Mouse (Mus musculus): Measurements from ENCODE around the gene Srrd. TPM values are rescaled to one million over a fixed set of nuclear protein-coding genes. Genes with fewer than 3 reads are reported as not detected.

Srrd gene
- polyA plus RNA-seq, 1 experiment: 19.0 TPM

- Histone ChIP-seq H3K4me2 (ENCODE audit: low read depth) (no peak overlapping the region), H3K4me3 (no peak overlapping the region), H3K27me3 (ENCODE audit: control insufficient read depth, insufficient read depth, insufficient read length) (no peaks in the 10 kb centered on the region), H3ac (ENCODE audit: control insufficient read depth, insufficient read length) (no peak overlapping the region), H3K79me2 (ENCODE audit: control insufficient read depth, insufficient read depth) (peaks cover 70% of the 10 kb centered on the region), H3K36me3 (ENCODE audit: control insufficient read depth, insufficient read depth) (no peaks in the 10 kb centered on the region)
- TF ChIP-seq CEBPB (IDR thresholded peaks at IDR 0.05; ENCODE audit: insufficient read depth, poor library complexity, severe bottlenecking): no peak
- TF ChIP-seq USF1 (IDR thresholded peaks at IDR 0.05; ENCODE audit: low read depth): no peak
- no peak for TF ChIP-seq SRF (IDR thresholded peaks at IDR 0.05; ENCODE audit: control insufficient read depth, insufficient read length, low read depth)
- no peak for TF ChIP-seq MYOG (IDR thresholded peaks at IDR 0.05; ENCODE audit: control insufficient read depth in 1 of 3, insufficient read depth in 1 of 3, insufficient read length in 2 of 3, low read depth in 2 of 3)
These were observed 41.1 kb downstream of the Srrd start for GRCm38 (mm10) chr5:112301694-112302093.

DNA sequence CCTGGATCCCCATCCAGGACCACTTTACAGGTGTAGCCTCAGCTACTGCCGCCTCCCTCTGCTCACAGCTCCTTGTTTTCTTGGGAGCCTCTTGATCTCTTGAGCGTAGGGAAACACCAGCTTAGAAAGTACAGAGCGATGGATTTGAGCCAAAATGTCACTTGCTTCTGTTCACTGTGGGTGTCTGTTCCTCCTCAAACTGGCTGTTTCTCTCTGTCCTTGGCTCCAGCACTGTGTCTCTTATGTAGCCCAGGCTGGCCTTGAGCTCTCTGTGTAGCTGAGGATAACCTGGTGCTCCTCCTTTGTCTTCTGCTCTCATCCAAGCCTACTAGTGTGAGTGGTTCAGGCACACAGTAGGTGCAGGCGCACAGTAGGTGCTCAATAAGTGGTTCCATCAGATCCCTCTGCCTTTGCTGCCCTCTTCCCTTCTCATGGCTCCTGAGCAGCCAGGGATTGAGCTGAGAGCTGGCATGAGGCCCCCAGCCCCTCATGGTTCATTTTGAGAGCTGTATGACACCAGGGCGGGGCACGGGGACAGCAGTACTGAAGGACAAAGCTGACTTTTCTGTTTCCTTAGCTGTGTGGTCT, 42.0 kb downstream of the Srrd start:
- H3K36me3 ChIP-seq (ENCODE audit: control insufficient read depth, insufficient read depth): no peaks in the 10 kb centered on the region
- H3K4me2 ChIP-seq (ENCODE audit: low read depth): no peak overlapping the region
- TF ChIP-seq USF1 (IDR thresholded peaks at IDR 0.05; ENCODE audit: low read depth) (no peak), TCF12 (IDR thresholded peaks at IDR 0.05; ENCODE audit: insufficient read depth, poor library complexity, severe bottlenecking) (no peak), MYOD1 (IDR thresholded peaks at IDR 0.05; ENCODE audit: control insufficient read depth in 1 of 3, insufficient read length in 2 of 3, low read depth in 2 of 3) (no peak), E2F4 (IDR thresholded peaks at IDR 0.05; ENCODE audit: insufficient read depth) (no peak), POLR2AphosphoS2 (IDR thresholded peaks at IDR 0.05; ENCODE audit: insufficient read length, low read depth) (no peak), MAX (IDR thresholded peaks at IDR 0.05; ENCODE audit: low read depth) (no peak), SRF (IDR thresholded peaks at IDR 0.05; ENCODE audit: control insufficient read depth, insufficient read length, low read depth) (no peak), TCF3 (IDR thresholded peaks at IDR 0.05; ENCODE audit: insufficient read length, low read depth) (no peak), MYOG (IDR thresholded peaks at IDR 0.05; ENCODE audit: control insufficient read depth in 1 of 3, insufficient read depth in 1 of 3, insufficient read length in 2 of 3, low read depth in 2 of 3) (no peak), POLR2A (IDR thresholded peaks at IDR 0.05; ENCODE audit: insufficient read length, low read depth) (no peak), CEBPB (IDR thresholded peaks at IDR 0.05; ENCODE audit: insufficient read depth, poor library complexity, severe bottlenecking) (no peak), REST (IDR thresholded peaks at IDR 0.05; ENCODE audit: insufficient read depth, insufficient read length) (no peak)
- H3ac ChIP-seq (ENCODE audit: control insufficient read depth, insufficient read length): no peak overlapping the region
- H3K4me3 ChIP-seq: no peak overlapping the region
- peaks cover 79% of the 10 kb centered on the region for H3K79me2 ChIP-seq (ENCODE audit: control insufficient read depth, insufficient read depth)
- no peaks in the 10 kb centered on the region for H3K27me3 ChIP-seq (ENCODE audit: control insufficient read depth, insufficient read depth, insufficient read length)

- H3K36me3 ChIP-seq (ENCODE audit: control insufficient read depth, insufficient read depth): no peaks in the 10 kb centered on the region
- H3K4me3 ChIP-seq: no peak overlapping the region
- no peak for TF ChIP-seq POLR2A (IDR thresholded peaks at IDR 0.05; ENCODE audit: insufficient read length, low read depth)
- no peak for TF ChIP-seq MAX (IDR thresholded peaks at IDR 0.05; ENCODE audit: low read depth)
- no peak for TF ChIP-seq MYOD1 (IDR thresholded peaks at IDR 0.05; ENCODE audit: control insufficient read depth in 1 of 3, insufficient read length in 2 of 3, low read depth in 2 of 3)
- no peak for TF ChIP-seq USF1 (IDR thresholded peaks at IDR 0.05; ENCODE audit: low read depth)
- peak; percentile 58 for TF ChIP-seq POLR2AphosphoS2 (IDR thresholded peaks at IDR 0.05; ENCODE audit: insufficient read length, low read depth)
- TF ChIP-seq REST (IDR thresholded peaks at IDR 0.05; ENCODE audit: insufficient read depth, insufficient read length): no peak
- no peak for TF ChIP-seq MYOG (IDR thresholded peaks at IDR 0.05; ENCODE audit: control insufficient read depth in 1 of 3, insufficient read depth in 1 of 3, insufficient read length in 2 of 3, low read depth in 2 of 3)
- no peak for TF ChIP-seq SRF (IDR thresholded peaks at IDR 0.05; ENCODE audit: control insufficient read depth, insufficient read length, low read depth)
- H3K4me2 ChIP-seq (ENCODE audit: low read depth): no peak overlapping the region
- H3K27me3 ChIP-seq (ENCODE audit: control insufficient read depth, insufficient read depth, insufficient read length): no peaks in the 10 kb centered on the region
- H3K79me2 ChIP-seq (ENCODE audit: control insufficient read depth, insufficient read depth): peaks cover 86% of the 10 kb centered on the region
- no peak overlapping the region for H3ac ChIP-seq (ENCODE audit: control insufficient read depth, insufficient read length)
These were observed 42.7 kb downstream of the Srrd start for GRCm38 (mm10) chr5:112300112-112300511.

DNA sequence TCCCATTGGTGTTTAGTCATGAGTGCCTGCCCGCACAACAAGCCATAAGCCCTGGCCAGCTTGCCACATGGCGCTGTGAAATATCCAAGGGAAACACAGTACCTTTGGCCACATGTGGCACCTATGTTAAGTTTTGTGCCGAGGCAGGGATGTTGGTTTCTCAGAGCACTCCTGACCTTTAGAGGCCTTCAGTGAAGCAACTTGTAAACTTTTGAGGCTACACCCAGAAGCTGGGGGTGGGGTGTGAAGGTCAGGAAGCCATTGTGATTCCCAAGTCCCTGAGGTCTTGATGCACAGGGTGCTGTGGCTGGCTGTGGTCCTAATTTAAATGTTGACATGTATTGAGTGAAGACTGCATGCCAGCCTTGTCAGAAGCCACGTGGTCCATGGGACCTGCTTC, 43.4 kb downstream of the Srrd start:
- no peak for TF ChIP-seq E2F4 (IDR thresholded peaks at IDR 0.05; ENCODE audit: insufficient read depth)
- no peak for TF ChIP-seq POLR2AphosphoS2 (IDR thresholded peaks at IDR 0.05; ENCODE audit: insufficient read length, low read depth)
- TF ChIP-seq USF1 (IDR thresholded peaks at IDR 0.05; ENCODE audit: low read depth): no peak
- TF ChIP-seq REST (IDR thresholded peaks at IDR 0.05; ENCODE audit: insufficient read depth, insufficient read length): no peak
- no peak for TF ChIP-seq SRF (IDR thresholded peaks at IDR 0.05; ENCODE audit: control insufficient read depth, insufficient read length, low read depth)
- no peak for TF ChIP-seq MYOD1 (IDR thresholded peaks at IDR 0.05; ENCODE audit: control insufficient read depth in 1 of 3, insufficient read length in 2 of 3, low read depth in 2 of 3)
- no peak for TF ChIP-seq TCF12 (IDR thresholded peaks at IDR 0.05; ENCODE audit: insufficient read depth, poor library complexity, severe bottlenecking)
- no peak for TF ChIP-seq POLR2A (IDR thresholded peaks at IDR 0.05; ENCODE audit: insufficient read length, low read depth)
- TF ChIP-seq MAX (IDR thresholded peaks at IDR 0.05; ENCODE audit: low read depth): no peak
- no peak for TF ChIP-seq TCF3 (IDR thresholded peaks at IDR 0.05; ENCODE audit: insufficient read length, low read depth)
- TF ChIP-seq CEBPB (IDR thresholded peaks at IDR 0.05; ENCODE audit: insufficient read depth, poor library complexity, severe bottlenecking): no peak
- TF ChIP-seq MYOG (IDR thresholded peaks at IDR 0.05; ENCODE audit: control insufficient read depth in 1 of 3, insufficient read depth in 1 of 3, insufficient read length in 2 of 3, low read depth in 2 of 3): no peak
- H3K4me3 ChIP-seq: no peak overlapping the region
- no peaks in the 10 kb centered on the region for H3K27me3 ChIP-seq (ENCODE audit: control insufficient read depth, insufficient read depth, insufficient read length)
- no peak overlapping the region for H3ac ChIP-seq (ENCODE audit: control insufficient read depth, insufficient read length)
- H3K36me3 ChIP-seq (ENCODE audit: control insufficient read depth, insufficient read depth): no peaks in the 10 kb centered on the region
- peaks cover 93% of the 10 kb centered on the region for H3K79me2 ChIP-seq (ENCODE audit: control insufficient read depth, insufficient read depth)
- H3K4me2 ChIP-seq (ENCODE audit: low read depth): no peak overlapping the region

Data from myocyte (in vitro differentiated cells).